Mouse (Mus musculus): Measurements from ENCODE around the gene Hbb-y.
"Not testable (repeated sequence)": the region's sequence is repeated elsewhere in the genome, so short reads cannot be mapped to it uniquely, and the experiment has no call there.

Gene Hbb-y

DNA sequence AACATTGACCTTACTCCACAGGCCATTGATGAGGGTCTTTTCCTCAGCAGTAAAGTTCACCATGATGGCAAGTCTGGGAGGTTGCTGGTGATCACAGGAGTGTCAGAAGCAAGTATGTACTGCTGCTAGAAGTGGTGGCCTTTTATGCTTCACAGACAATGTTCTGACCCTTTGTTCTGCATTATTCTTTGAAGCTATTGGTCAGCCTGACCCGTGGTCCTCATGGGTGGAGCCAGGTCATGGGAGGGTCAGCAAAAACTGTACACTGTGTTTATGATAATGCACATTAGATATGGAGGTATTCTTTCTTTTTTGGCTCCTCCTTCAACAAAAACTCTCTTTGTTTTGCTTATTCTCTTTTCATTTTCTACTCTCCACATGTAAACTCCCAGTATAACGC lies at the start of gene Hbb-y:
Gene Hbb-y, minus strand, starts transcription at position 127 of the 400 bp plus-strand sequence.
- DNase-seq, result no peak

- DNase-seq, result no peak
Observed at GRCm38 (mm10) chr7:103894385-103894784, 41.4 kb upstream of the Hbb-y start, which contains the start of gene Olfr64. Olfr64 (minus strand) TSS chr7:103894485.

GRCm38 (mm10) chr7:103886152-103886551 lies 33.1 kb upstream of the Hbb-y start, which contains the start of gene Olfr66:
Olfr66 (minus strand) TSS chr7:103886252.
- DNase-seq, result no peak

DNA sequence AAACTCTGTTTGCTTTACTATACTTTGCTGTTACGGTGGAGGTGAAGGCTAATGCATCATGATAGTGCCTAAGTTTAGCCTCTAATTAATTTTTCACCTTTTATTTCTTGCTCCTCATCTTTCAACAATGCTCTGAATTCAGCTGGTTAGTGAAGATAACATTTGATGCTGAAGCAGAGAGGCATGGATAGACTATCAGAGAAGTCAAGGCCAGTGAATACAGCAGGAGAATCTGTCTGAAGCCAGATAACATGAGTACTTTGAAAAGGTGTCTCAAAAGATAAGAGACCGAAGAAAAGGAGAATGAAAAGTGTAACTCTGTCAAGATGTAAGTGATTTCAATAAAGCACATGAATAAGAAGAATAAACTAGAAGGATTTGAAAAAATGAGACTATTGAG lies 24.1 kb upstream of the Hbb-y start:
- DNase-seq, result no peak

DNA sequence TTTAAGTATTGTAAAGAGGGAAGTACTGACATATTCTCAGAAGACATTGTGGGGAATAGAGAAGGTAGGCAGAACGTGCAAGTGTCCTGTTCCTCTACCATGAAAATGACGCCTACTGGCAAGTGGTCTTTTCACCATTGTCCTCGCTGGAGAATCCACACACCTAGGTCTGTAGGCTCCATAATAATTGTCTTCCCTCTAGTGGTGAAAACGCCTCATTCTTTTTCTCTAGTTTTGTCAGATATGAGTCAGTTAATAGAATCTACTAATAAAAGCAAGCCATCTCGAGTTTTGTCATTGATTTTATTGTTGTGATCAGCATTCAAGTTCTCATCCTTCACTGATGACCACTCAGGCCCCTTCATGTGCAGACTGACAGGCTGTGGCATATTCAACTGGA lies 21.4 kb upstream of the Hbb-y start:
- DNase-seq, result no peak

GRCm38 (mm10) chr7:103873064-103873463 lies 20.0 kb upstream of the Hbb-y start:
- DNase-seq, result no peak

DNA sequence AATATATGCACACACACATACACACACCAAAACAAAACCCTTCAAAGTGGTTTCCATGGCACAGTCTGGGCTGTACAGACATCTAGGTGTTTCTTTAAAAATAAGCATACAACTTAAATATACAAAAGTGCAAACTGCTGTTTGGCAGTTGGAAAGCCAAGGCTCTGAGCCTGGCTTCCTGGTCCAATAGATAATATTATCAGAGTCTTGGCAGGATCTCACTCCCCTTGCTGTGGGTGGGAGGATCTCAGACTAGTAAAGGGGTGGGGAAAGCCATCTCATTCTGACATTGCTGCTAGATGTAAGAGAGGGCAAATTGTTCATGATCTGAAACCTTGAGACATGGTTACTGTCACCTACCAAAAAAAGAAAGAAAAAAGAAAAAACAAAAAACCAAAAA lies 17.7 kb upstream of the Hbb-y start:
- DNase-seq, result no peak

DNA sequence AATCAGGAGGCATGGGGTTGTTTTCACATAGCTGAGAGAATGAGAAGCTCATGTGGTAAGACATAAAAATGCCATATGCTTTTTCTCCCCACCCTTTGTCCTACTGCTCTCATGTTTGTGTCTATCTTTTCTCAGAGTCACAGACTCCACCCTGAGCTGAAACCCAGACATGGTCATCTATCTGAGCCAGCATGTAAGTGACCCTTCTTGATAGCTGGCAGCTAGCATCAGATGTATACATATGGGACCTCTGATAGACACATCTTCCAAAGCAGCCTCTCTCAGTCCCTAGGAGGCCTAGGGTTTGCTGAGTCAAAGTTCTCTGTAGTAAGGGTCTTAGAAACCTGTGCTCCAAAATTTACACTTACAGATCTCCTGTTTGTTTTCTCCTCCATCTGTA lies 12.7 kb upstream of the Hbb-y start:
- no peak for DNase-seq

DNA sequence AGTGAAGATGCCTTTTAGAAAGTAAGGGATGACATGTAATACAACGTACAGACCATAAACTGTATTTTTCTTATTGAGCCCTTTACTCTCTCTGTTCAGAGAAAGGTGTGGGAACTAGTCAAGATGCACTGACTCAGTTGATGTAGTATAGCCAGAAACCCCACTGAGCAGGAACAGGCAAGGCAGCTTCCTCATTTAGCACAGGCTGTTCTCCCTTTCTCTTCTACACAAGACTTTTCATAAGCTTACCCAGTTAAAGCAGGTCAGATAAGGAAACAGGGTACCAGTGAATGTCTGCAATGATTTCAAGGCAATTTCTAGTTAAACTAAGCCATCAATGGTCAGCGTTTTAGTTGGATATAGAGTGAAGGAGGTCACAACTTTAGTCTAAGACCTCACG lies 8.5 kb upstream of the Hbb-y start:
- no peak for DNase-seq

DNA sequence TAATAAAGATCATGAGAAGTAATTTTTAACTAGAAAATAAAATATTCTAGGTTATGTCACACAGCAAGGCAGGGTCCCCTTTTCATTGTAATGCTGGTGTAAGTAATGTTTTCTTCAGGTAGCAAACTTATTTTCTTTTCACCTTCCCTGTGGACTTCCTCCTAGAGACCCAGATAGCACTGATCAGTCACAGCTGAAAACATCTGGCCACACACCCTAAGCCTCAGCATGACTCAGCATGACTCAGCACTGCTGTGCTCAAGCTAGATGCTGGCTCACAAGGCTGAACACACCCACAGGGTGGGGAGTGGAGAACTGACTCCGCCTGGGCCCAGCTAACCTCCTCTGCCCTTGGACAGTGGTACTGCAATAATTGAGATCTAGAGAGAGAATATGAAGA lies 7.8 kb upstream of the Hbb-y start:
- no peak for DNase-seq

GRCm38 (mm10) chr7:103859076-103859475 lies 6.1 kb upstream of the Hbb-y start:
- DNase-seq, result no peak

GRCm38 (mm10) chr7:103854669-103855068 lies 1.7 kb upstream of the Hbb-y start:
- DNase-seq, result no peak

DNA sequence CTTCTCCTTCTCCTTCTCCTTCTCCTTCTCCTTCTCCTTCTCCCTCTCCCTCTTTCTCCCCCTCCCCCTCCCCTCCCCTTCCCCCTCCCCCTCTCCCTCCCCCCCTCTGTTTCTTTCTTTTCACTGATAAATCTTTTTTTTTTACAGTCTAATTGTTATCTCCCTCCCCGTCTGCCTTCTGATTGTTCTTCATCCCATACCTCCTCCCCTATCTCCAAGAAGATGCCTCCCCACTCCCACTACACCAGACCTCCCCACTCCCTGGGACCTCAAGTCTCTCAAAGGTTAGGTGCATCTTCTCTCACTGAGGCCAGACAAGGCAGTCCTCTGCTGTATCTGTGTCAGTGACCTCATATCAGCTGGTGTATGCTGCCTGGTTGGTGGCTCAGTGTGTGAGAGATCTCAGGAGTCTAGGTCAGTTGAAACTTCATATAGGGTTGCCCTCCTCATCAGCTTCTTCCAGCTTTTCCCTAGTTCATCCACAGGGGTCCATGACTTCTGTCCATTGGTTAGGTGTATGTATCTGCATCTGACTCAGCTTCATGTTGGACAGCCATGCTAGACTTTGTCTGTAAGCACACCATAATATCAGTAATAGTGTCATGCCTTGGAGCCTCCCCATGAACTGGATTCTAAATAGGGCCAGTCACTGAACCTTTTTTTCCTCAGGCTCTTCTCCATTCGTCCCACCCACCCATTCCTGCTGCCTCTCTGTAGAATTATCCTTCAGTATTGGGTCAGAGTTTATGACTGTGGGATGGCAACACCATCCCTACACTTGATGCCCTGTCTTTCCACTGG lies 8.3 kb downstream of the Hbb-y start:
- no peak for DNase-seq

DNA sequence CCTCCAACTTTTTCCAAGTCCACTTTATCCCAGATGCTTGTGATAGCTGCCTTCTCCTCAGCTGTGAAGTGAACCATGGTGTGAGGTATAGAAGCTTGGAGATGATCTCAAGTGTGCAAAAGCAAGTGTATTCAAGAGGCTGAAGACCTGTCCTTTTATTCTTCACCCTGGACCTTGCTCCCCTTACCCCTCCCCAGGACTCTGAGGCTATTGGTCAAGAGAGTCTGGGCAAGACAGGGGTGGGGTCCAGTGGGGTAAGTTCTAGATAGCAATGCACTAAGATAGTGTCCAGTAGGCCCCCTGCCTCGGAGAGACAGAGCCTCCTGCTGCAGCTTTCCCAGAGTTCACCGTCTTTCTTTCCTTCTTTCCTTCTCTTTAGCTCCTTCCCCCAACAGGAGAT lies 10.0 kb downstream of the Hbb-y start, which contains the start of gene Hbb-bh1:
Gene Hbb-bh1, minus strand, starts transcription at position 131 of the 400 bp plus-strand sequence.
- no peak for DNase-seq

DNA sequence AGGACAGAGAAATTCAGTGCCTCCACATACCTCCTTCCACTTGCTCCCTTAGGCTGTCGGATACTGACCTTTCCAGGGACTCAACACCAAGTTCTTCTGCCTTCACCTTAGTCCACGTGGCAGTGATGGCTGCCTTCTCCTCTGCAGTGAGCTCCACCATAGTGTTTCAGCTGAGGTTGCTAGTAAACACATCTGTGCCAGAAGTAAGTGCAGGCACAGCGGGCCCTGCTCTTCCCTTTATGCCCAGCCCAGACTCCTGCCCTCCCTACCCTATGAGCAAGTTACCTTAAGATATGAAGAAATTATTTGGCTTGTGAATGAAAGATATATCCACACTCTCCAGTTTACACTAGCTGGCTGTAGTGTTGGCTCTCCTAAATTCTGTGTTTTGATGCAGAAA lies 12.7 kb downstream of the Hbb-y start, which contains the start of gene Hbb-bh2:
Gene Hbb-bh2, minus strand, starts transcription at position 253 of the 400 bp plus-strand sequence.
- no peak for DNase-seq

DNA sequence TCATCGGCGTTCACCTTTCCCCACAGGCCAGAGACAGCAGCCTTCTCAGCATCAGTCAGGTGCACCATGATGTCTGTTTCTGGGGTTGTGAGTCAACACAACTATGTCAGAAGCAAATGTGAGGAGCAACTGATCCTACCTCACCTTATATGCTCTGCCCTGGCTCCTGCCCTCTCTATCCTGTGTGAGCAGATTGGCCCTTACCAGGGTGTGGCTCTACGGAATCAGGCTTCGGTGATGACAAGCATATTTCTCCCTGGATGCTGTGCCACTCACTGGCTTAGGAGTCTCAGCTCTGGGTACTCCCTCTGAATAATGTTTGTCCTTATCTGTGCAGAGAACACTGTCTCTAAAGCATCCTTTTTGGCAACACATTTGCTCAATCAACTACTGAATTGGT lies 25.2 kb downstream of the Hbb-y start, which contains the start of gene Hbb-bs:
Gene Hbb-bs, minus strand, starts transcription at position 289 of the 400 bp plus-strand sequence.
- DNase-seq, result no peak

DNA sequence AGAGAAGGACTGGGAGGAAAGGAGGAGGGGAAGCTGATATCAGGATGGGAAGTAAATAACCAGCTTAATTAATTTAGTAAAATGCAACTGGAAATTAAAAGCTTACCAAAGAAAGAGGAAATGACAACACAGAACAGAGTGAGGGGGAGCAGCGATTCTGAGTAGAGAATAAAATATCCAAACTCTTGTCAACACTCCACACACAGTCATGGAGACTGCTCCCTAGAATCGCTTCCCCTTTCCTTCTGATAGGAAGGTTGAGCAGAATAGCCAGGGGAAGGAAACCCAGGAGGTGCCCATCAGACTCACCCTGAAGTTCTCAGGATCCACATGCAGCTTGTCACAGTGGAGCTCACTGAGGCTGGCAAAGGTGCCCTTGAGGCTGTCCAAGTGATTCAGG lies 25.9 kb downstream of the Hbb-y start:
- not testable (repeated sequence) for DNase-seq

DNA sequence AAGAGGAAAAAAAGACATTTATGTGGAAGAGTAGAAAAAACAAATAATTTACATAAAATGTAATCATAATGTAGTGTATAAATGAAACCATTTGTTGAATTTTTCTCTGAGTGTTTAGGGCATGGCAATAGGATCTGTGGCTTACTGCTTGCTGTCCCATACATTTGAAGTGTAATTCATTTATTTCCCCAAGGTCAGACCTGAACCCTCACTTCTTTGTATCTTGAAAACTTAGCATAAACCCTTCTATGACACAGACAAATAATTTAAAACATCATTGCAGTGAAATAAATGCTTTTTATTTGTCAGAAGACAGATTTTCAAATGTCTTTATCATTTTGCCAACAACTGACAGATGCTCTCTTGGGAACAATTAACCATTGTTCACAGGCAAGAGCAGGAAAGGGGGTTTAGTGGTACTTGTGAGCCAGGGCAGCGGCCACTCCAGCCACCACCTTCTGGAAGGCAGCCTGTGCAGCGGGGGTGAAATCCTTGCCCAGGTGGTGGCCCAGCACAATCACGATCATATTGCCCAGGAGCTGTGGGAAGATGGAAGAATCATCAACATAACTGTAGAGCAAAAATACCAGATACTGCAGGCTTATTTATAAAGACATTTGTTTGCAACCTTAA lies 26.6 kb downstream of the Hbb-y start:
- no peak for DNase-seq

DNA sequence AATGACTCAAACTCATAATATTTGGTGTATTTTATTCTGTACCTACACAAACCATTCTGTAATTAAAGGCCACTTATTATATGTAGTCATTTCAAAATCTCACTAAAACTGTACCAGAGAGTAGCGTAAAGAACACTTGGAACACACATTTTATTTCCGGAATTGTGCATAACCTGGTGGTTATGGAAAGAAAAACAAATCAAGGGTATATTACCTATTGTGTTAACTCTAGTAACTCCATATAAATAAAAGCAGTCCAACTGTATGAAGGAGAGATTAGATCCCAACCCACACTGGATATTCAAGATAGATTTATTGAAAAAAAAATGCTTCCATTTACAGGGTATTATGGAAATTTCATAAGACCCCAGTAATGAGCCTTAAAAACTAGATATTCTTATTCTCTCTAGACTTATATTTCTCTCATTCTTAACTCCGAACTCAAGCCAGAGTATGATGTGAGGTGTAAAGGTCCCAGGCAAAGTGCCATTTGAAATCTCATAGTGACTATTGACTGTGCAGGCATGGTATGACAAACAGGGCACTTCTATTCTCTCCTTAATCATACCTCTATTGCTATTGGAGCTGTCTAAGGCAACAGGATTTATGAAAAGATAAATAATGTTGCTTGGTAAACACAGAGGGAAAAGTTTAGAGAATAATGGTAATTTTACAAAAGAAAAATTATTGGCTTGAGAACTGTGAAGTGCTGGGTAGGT lies 27.3 kb downstream of the Hbb-y start:
- no peak for DNase-seq

DNA sequence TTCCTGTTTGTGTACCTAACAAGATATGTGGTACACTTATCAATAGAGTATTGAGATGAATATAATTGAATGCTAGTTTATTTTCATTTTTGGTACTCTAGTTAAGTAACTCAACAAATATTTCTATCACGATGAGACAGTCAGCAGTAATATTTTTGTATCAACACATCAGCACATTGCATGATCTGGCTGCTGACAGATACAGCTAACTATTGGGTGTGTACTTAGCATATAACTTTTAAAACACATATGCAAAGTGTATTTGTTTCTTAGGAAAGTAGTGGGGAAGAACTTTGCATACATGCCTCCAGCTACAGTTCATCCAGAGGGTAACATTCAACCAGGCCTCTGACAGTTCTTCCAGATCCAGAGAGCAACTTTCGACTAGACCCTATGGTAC lies 28.4 kb downstream of the Hbb-y start:
- DNase-seq, result no peak

DNA sequence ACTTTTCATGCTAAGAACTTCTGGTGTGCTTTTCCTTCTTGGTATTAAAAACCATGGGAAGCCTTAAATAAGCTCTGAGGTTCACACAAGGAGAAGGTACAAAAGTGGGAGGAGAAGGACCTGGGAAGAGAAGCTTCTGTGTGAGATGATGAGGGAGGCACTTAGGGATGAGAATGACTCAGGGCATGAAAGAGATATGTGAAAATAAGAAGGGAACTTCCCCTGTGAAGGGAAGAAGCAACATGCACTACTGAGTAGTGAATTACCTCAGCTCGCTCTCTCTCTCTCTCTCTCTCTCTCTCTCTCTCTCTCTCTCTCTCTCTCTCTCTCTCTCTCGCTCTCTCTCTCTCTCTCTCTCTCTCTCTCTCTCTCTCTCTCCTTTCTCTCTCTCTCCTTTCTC lies 37.9 kb downstream of the Hbb-y start:
- DNase-seq, result not testable (repeated sequence)

DNA sequence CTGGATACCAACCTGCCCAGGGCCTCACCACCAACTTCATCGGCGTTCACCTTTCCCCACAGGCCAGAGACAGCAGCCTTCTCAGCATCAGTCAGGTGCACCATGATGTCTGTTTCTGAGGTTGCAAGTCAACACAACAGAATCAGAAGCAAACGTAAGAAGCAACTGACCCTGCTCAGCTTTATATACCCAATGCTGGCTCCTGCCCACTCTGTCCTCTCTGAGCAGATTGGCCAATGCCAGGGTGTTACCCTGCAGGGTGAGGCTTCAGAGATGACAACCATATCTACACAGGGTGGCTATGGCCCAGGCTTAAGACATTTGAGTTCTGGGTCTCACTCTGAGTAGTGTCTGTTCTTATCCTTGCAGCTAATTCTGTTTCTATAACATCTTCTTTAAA lies 39.2 kb downstream of the Hbb-y start, which contains the start of gene Hbb-bt:
Gene Hbb-bt, minus strand, starts transcription at position 231 of the 400 bp plus-strand sequence.
- no peak for DNase-seq

- not testable (repeated sequence) for DNase-seq
Observed at GRCm38 (mm10) chr7:103813152-103813551, 39.9 kb downstream of the Hbb-y start.

All from right cerebral cortex, adult 18-20 months (tissue).